Mouse (Mus musculus) CH12.LX (cell line): ENCODE measurements around the gene Aadat.

Experiments used
- CHD1 ChIP-seq: IDR thresholded peaks from 2 replicates; pipeline ENCODE4 v1.6.1; 2012; ENCODE audit warnings: low read depth, low read length, improper control_type of control experiment, inconsistent platforms
- CTCF ChIP-seq, 2 experiments: IDR thresholded peaks in 1 of 2; conservative IDR thresholded peaks in 1 of 2; 2 replicates each; pipeline ENCODE4 v1.5.1; 2011 to 2012; ENCODE audit warnings: low read depth in 2 of 2, low read length in 2 of 2, improper control_type of control experiment in 1 of 2, inconsistent platforms in 1 of 2, mild to moderate bottlenecking in 1 of 2, moderate library complexity in 1 of 2
- MAX ChIP-seq: IDR thresholded peaks from 2 replicates; pipeline ENCODE4 v1.6.1; 2011; ENCODE audit warnings: low read length, improper control_type of control experiment
- MEF2A ChIP-seq: IDR thresholded peaks from 2 replicates; pipeline ENCODE4 v1.6.1; 2014; ENCODE audit warnings: low read depth, mild to moderate bottlenecking, inconsistent platforms, low read length, improper control_type of control experiment, borderline replicate concordance
- POLR2AphosphoS2 ChIP-seq: IDR thresholded peaks from 2 replicates; pipeline ENCODE4 v1.6.1; 2011; ENCODE audit warnings: low read depth, low read length, improper control_type of control experiment
- USF1 ChIP-seq: IDR thresholded peaks from 2 replicates; pipeline ENCODE4 v1.6.1; 2014; ENCODE audit warnings: low read depth, mild to moderate bottlenecking, inconsistent platforms, low read length, improper control_type of control experiment
- USF2 ChIP-seq: conservative IDR thresholded peaks from 2 replicates; pipeline ENCODE4 v1.6.1; 2011; ENCODE audit warnings: low read depth, low read length, improper control_type of control experiment
- ZC3H11A ChIP-seq: IDR thresholded peaks from 2 replicates; pipeline ENCODE4 v1.6.1; 2012; ENCODE audit warnings: low read depth, mild to moderate bottlenecking, inconsistent platforms, low read length, improper control_type of control experiment

DNA sequence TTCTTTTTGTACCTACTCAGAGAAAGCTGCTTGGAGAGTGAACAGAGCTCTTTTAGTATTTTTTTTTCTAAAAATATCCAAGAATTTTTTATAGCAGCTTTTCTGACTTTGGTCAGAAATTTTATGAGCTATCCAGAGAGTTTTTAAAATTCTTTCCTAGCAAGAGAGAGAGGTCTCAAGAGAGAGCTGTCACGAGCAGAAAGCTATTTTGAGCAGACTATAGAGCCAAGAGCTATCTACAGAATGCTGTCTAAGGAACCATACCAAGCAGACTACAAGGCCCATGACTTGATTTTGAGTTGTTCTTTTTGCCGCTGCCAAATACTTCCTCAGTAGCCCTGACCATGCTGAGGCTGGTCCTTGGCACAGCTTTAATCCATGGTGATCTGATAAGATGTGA, 77.6 kb downstream of the Aadat start:
- TF ChIP-seq ZC3H11A (no peak), CTCF (conservative IDR thresholded peaks at IDR 0.05 in 1 of 2, IDR thresholded peaks at IDR 0.05 in 1 of 2; ENCODE audit: low read depth in 2 of 2, low read length in 2 of 2) (no peak), MEF2A (no peak), CHD1 (no peak), POLR2AphosphoS2 (no peak), USF2 (no peak), MAX (no peak), USF1 (no peak)
